Mouse (Mus musculus) liver, embryonic 14.5 days (tissue): ENCODE results near the gene Pemt.

Experiments
- CTCF ChIP-seq: IDR thresholded peaks from 2 replicates; pipeline ENCODE4 v1.5.1; 2016; ENCODE audit warnings: antibody characterized with exemption, low read depth, control low read depth
- EP300 ChIP-seq: IDR thresholded peaks from 2 replicates; pipeline ENCODE4 v1.6.1; 2016; ENCODE audit warnings: antibody characterized with exemption, low read depth

- no peak for TF ChIP-seq CTCF
- TF ChIP-seq EP300: no peak
These were observed 72.9 kb downstream of the Pemt start for GRCm38 (mm10) chr11:59973389-59973788.
